Mouse (Mus musculus) sigmoid colon, adult 10 weeks (tissue): ENCODE measurements around the gene Myh7. TPM values are rescaled to one million over a fixed set of nuclear protein-coding genes. Genes with fewer than 3 reads are reported as not detected.

Experiments
- polyA plus RNA-seq: library from polyadenylated mRNA; stranded (reverse); fragments of 350-450 nt; fragmentation: Illumina TruSeq; extraction: RNeasy Lipid Tissue Mini Kit (QIAGEN cat#74804); gene quantifications from one replicate; pipeline ENCODE4 v1.2.3, GENCODE M21; 2014; ENCODE audit warnings: low read depth, low replicate concordance

Myh7 gene
- not detected for polyA plus RNA-seq

DNA sequence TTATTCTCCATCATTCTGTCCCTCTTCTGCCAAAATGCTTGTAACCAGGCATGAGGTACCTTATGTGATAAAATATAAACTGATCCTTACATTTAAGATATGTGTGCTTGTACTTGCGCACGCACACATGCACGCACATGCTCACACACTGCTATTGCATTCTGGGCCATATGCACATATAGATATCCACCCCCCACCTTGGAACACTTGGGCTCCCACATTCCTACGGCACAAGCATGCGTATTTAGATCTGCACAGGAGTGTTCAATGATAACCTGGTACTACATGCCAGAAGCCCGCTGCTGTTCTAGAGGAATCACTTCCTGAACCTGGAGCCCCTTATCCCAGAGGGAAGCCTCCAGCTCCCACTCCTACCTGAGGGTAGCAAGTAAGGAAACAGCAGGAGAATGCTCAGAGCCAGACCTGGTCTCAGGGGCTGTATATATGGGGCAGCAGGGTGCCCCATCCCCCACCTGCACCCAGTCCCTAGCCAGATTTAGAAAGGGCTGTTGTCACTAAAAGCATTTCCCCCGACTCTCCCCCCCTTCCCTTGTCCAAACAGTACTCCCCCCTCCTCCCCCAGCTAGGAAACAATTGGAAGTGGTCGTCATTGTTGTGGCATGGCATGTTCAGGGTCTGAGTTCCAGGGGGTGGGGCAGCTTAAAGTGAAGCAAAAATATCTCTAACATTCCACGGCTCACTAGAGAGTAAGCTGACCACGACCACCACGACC, at the start of gene Myh7:
Gene Myh7, minus strand, starts transcription at position 491 of the 733 bp plus-strand sequence.

GRCm38 (mm10) chr14:55014991-55015766, 20.8 kb upstream of the Myh7 start, which contains the start of gene Ngdn:
TSS of gene Ngdn (plus strand) at chr14:55015454.

GRCm38 (mm10) chr14:54976633-54977032, 17.8 kb downstream of the Myh7 start, which contains the start of gene Gm17428:
TSS of gene Gm17428 (plus strand) at chr14:54976933.

DNA sequence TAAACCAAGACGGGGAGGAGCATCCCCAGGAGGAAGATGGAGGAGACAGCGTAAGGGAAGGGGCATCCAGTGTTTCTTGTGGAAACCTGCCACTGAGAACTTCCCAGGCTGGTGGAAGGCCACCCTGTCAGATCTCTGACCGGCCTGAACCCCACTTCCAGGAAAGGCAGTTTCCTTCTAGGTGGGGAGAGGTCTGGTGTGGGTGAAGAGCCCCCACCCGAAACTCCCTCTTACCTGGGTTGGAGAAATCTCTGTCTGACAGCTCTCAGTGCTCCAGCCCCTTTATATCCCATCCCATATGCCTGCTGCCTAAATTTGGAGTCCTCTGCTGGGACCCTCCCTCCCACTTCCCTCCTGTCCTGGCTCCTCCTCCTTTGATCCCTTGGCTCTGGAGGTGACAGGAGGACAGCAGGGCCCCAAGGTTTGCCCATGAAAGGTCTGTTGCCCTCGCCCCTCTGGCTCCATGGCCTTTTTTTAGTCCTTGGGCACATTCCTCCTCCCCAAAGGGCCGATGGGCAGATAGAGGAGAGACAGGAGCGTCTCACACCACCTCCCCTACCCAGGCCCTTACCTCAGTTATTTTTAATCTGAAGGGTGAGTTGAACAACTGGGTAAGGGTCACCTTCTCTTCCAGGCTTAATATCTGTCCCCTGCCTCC, 28.0 kb downstream of the Myh7 start, which contains the start of gene Myh6:
Gene Myh6, minus strand, starts transcription at position 608 of the 658 bp plus-strand sequence.

DNA sequence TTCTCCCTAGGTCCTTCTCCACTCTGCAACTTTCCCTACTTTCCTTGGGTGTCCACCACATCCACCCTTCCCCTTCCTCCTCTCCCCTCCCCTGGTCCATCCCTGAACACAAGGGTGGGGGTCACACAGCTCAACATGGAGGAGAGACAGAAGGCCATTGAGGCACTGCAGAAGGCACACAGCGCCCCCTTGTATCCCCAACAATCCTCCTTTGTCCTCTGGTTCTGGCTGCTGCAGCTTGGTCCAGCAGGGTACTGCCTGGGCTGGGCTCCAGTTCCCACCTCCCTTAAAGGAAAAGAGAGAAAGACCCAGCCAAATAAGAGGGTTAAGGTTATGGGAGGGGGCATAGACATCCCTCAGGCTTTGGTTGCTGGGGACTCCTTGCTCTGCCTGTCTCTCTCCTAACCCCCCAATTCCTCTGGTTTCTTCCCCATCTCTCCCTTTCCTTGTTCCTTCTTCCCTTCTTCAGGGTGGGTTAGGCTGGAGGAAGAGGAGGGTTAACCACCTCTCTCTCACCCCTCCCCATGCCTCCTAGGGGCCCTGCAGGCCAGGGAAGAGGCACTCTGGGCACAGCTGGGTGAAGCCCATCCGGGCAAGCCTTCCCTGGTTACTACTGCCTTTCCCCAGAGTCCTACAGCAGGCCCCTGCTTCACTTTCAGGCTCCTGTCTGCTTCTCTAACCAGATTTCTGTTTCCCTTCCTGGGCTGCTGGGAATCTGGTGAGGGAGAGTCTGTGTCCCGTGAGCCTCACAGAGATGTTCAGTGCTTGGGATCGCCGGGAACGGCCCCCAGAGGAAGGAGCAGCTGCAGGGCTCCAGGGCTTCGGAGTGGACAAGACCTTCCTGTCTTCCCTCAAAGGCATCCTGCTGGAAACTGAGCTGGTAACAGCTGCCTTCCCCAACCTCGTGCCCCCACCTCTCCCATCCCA, 58.3 kb downstream of the Myh7 start, which contains the start of gene Cmtm5:
Gene Cmtm5, plus strand, starts transcription at position 358 of the 927 bp plus-strand sequence.

DNA sequence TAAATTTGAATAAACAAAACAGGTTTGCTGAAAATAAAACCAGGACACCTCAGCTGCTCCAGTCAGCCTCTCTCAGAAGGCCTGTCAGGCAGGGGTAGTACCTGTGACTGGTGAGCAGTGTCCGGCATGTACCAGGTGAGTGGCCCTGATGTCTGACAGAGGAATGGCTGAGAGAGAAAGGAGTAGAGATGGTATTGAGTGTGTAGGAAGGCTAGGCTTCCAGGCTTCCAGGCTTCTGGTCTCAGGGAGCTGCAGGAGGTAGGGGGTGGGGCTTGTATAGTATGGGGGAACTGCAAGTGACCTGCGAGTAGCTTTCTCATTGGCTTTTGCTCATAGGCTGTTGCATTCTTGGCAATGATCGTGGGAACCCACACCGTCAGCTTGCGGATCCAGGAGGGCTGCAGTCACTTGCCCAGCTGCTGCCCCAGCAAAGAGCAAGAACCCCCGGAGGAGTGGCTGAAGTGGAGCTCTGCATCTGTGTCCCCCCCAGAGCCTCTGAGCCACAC, 61.7 kb downstream of the Myh7 start, which contains the start of gene Il25:
Gene Il25, plus strand, starts transcription at position 51 of the 506 bp plus-strand sequence.

DNA sequence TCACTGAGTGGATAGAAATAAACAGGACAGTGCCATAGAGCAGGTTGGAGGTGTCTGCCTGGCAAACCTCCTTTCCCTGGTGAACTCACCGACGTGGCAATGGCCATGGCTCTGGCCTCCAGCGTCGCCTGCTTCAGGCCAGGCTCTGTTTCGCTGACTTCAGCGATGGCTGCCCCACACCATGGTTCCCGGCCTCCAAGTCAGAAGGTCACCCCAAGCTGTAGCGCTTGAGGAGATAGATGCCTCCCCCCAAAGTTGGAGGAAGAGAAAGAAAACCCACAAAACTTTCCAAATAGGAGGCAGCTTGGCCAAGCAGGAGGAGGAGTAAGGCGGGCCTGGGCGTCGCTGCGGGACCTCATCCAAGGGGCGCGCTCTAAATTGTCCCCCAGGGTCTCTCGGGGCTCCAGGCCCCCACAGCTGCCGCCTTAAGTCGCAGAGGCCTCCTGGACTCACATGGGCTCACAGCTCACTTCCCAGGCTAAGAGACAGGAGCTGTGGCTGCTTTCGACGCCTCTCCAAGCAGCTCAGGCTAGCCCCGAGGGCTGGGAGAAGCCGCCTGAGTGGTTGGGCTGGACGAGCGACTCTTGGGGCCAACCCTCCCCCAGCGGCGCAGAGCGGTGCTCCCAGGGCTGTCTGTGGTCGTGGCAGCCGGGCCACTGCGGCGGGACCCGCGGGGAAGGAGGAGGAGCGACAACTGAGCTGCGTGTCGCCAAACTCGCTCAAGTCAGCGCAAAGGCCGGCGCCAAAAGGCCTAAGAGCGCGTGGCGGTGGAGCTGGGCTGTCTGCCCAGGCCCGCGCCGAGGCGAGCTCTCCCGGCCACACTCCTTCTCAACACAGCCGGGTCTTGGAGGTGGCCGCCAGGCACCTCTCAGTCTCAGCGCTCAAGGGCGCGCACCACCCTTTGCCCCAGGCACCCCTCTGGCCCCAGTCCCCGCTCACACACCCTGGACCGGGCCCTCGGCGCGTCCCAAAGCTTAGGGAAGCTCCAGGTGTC, 68.8 kb downstream of the Myh7 start, which contains the start of gene Efs:
Gene Efs, minus strand, starts transcription at position 778 of the 994 bp plus-strand sequence.

Other genes with a start within 250 kb of the Myh7 start
- gene Slc7a8, start 212.7 kb downstream of the Myh7 start, polyA plus RNA-seq: 2.9 TPM
- not detected for gene Rnf212b, start 180.5 kb downstream of the Myh7 start, polyA plus RNA-seq
- 7.2 TPM for gene Homez, start 123.7 kb downstream of the Myh7 start, polyA plus RNA-seq
- 5.7 TPM for gene Ppp1r3e, start 117.1 kb downstream of the Myh7 start, polyA plus RNA-seq
- gene Bcl2l2, start 111.2 kb downstream of the Myh7 start, polyA plus RNA-seq: 24.1 TPM
- gene Gm20521, start 111.2 kb downstream of the Myh7 start, polyA plus RNA-seq: not detected
- gene Pabpn1, start 102.1 kb downstream of the Myh7 start, polyA plus RNA-seq: 56.1 TPM
- 0.41 TPM for gene Slc22a17, start 81.5 kb downstream of the Myh7 start, polyA plus RNA-seq
- gene Efs, start 68.5 kb downstream of the Myh7 start, polyA plus RNA-seq: 0.28 TPM
- not detected for gene Il25, start 61.9 kb downstream of the Myh7 start, polyA plus RNA-seq
- not detected for gene Cmtm5, start 58.4 kb downstream of the Myh7 start, polyA plus RNA-seq
- gene Myh6, start 27.7 kb downstream of the Myh7 start, polyA plus RNA-seq: not detected
- gene Gm17428, start 17.7 kb downstream of the Myh7 start, polyA plus RNA-seq: not detected
- gene Ngdn, start 20.8 kb upstream of the Myh7 start, polyA plus RNA-seq: 7.9 TPM
- 0.54 TPM for gene Zfhx2, start 97.7 kb upstream of the Myh7 start, polyA plus RNA-seq
- gene Thtpa, start 100.2 kb upstream of the Myh7 start, polyA plus RNA-seq: 6.0 TPM
- 8.4 TPM for gene Ap1g2, start 112.0 kb upstream of the Myh7 start, polyA plus RNA-seq
- gene Jph4, start 122.3 kb upstream of the Myh7 start, polyA plus RNA-seq: 1.5 TPM
- not detected for gene Dhrs2, start 227.4 kb upstream of the Myh7 start, polyA plus RNA-seq